In genomic region chr10:37136981-37137518, GRCm38 (mm10) we compare ENCODE assay signal across 8 mouse cellular contexts. TPM values are rescaled to one million over a fixed set of nuclear protein-coding genes. Genes with fewer than 3 reads are reported as not detected.
DNase-seq lines count a peak whose midpoint lies in the region; ATAC-seq lines count a peak whose summit lies in the region.

No protein-coding gene starts in this region.

- peak; percentile 98 to 99 for DNase-seq in adrenal gland, adult 18-20 months (ENCODE audit: low spot score in 2 of 2)
- DNase-seq in embryo, embryonic 10.5 days (ENCODE audit: low spot score): peak; percentile 87
- peak; percentile 92 for DNase-seq in gastrocnemius, postnatal 25 days
- DNase-seq in left cerebral cortex, postnatal 14 days (ENCODE audit: low spot score in 2 of 2): peak; percentile 89 to 94
- DNase-seq in right cerebral cortex, postnatal 14 days: peak; percentile 92
- DNase-seq in urinary bladder, postnatal 25 days (ENCODE audit: low spot score): peak; percentile 97

- no peaks in the 10 kb centered on the region; the same call in 1 of the 2 replicates for H3K4me1 ChIP-seq in intestine, embryonic 15.5 days (replicated peaks)

- peak; percentile 86 for ATAC-seq in intestine, embryonic 15.5 days
- peak; percentile 42 for ATAC-seq in megakaryocyte-erythroid progenitor cell, adult 5-6 weeks (replicated peaks; ENCODE audit: low FRiP score, low TSS enrichment, poor library complexity, severe bottlenecking)

- intact Hi-C loops in left cerebral cortex, postnatal 14 days (cut with DNase I): loop anchor here (1.0 to 5.0 kb wide), 5 partner anchors 65 to 1712 kb away; no protein-coding TSS in a partner anchor

- H3K4me3 ChIP-seq in intestine, embryonic 15.5 days (replicated peaks): peak overlapping the region; percentile 65

- H3K9ac ChIP-seq in intestine, embryonic 15.5 days: peak overlapping the region; percentile 85

- no peaks in the 10 kb centered on the region for H3K9me3 ChIP-seq in intestine, embryonic 15.5 days

- H3K4me2 ChIP-seq in intestine, embryonic 15.5 days (replicated peaks): peak overlapping the region; percentile 85

- no peaks in the 10 kb centered on the region for H3K36me3 ChIP-seq in intestine, embryonic 15.5 days

- H3K27me3 ChIP-seq in intestine, embryonic 15.5 days (replicated peaks): no peaks in the 10 kb centered on the region

- under 1% methylated on average over 44 of the region's 49 CpGs for WGBS in intestine, embryonic 15.5 days

- peak overlapping the region; percentile 95 for H3K27ac ChIP-seq in intestine, embryonic 15.5 days

RNA-seq across cellular contexts. Expression of gene Marcks, which starts 1.7 kb away (rescaled TPM):
- 10 to 100 TPM; 37.1 to 38.9 TPM for total RNA-seq in adrenal gland, adult 18-20 months (2021)
- total RNA-seq in gastrocnemius, postnatal 25 days (2021): 10 to 100 TPM; 35.4 to 37.6 TPM
- 75.1 and 91.5 TPM in 2 replicates for polyA plus RNA-seq in intestine, embryonic 15.5 days (2015; fragmentation: Nextera tagmentation; extraction: Ambion mirVana)
- 100 to 1,000 TPM; 236 to 278 TPM for total RNA-seq in left cerebral cortex, postnatal 14 days (2021)
- 1.1 and 2.2 TPM in 2 replicates for total RNA-seq in megakaryocyte-erythroid progenitor cell, adult 5-6 weeks (2014; fragmentation: Nextera tagmentation)
- 2.0 and 3.6 TPM in 2 replicates for total RNA-seq in megakaryocyte-erythroid progenitor cell, adult 5-6 weeks (2017)

Comparison
In these comparisons a context has a peak if more than half of its experiments do, and no peak if none do; other contexts are left out.
1. Peak in every context shown above with its lines: DNase-seq, ATAC-seq, H3K4me3 ChIP-seq and H3K27ac ChIP-seq.
2. RNA of gene Marcks, which starts 1.7 kb away (total RNA-seq): 236 to 278 TPM in left cerebral cortex, postnatal 14 days, 37.1 to 38.9 TPM in adrenal gland, adult 18-20 months and 35.4 to 37.6 TPM in gastrocnemius, postnatal 25 days; 1.1 to 3.6 TPM in megakaryocyte-erythroid progenitor cell, adult 5-6 weeks; every median in the first group is over 4 times any median in the second.